Mouse (Mus musculus) embryonic fibroblast, embryonic 13.5 days (primary cell): ENCODE results near the gene Csde1.

ENCODE experiments used
- CTCF ChIP-seq: IDR thresholded peaks from 2 replicates; pipeline ENCODE4 v1.5.1; 2011; ENCODE audit warnings: mild to moderate bottlenecking, control low read depth, low read length, moderate library complexity, borderline replicate concordance; ENCODE audit not compliant: insufficient read depth
- POLR2A ChIP-seq: IDR thresholded peaks from 2 replicates; pipeline ENCODE4 v1.6.1; 2011; ENCODE audit warnings: low read depth, mild to moderate bottlenecking, control low read depth, low read length, moderate library complexity

DNA sequence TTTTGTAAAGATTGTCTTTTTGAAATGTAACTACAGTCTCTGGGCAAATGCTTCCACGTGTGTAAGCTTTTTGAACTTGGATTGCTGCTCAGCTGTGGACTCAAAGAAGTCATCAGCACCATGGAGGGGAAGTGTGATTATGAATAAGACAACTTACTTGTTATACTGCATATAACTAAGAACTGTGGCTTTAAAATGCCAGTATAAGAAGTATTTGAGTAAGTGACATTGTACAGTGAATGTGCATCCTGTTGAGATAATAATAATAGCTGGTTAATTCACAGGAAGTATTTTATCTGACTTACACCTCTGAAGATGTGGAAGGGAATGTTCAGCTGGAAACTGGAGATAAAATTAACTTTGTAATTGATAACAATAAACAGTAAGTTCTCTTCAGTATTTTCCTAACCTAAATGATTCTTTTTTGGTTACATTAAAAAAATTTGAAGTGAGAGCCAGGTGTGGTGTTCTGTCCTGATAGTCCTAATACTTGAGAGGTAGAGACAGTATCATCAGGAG is 20.7 kb downstream of the Csde1 start:
- TF ChIP-seq CTCF (no peak), POLR2A (no peak)
